Mouse (Mus musculus) splenic B cell, adult 2 months (primary cell): Measurements from ENCODE around the gene Ccr2.
"Not testable (repeated sequence)": the region's sequence is repeated elsewhere in the genome, so short reads cannot be mapped to it uniquely, and the experiment has no call there.

Source experiments
- DNase-seq: peaks from one replicate; pipeline ENCODE4 v3.0.0-alpha.2; 2011; ENCODE audit warnings: low read depth, low spot score
- H3K27me3 ChIP-seq: 2 replicates; pipeline ENCODE4 v1.6.1; 2012; ENCODE audit warnings: mild to moderate bottlenecking, low read length, moderate library complexity, mixed read lengths; ENCODE audit not compliant: control insufficient read depth, poor library complexity, insufficient read depth, severe bottlenecking
- H3K36me3 ChIP-seq: 2 replicates; pipeline ENCODE4 v1.6.1; 2012; ENCODE audit warnings: mild to moderate bottlenecking, low read length, moderate library complexity, mixed read lengths; ENCODE audit not compliant: control insufficient read depth, poor library complexity, insufficient read depth, severe bottlenecking

Gene Ccr2

DNA sequence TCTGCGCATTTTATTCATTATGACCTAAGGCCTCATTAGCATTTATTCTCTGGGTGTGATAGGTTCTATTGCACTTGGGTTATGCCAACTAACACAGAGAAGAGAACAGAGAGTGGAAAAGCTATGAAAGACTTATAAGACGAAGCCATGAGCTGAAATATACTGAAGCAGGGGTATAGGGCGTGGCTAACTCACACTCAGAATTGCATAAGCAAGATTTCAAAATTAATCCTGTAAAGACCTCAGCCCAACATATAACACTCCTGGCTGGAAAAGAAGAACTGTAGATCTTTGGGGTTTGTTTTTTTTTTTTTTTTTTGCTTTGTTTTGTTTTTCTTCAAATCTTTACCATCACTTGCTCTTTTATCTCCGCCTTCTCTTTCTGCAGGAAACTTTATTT is at the start of gene Ccr2:
TSS of gene Ccr2 (plus strand) at position 228 of the 400 bp plus-strand sequence.
- H3K27me3 ChIP-seq = no peaks in the 10 kb centered on the region
- no peak for DNase-seq
- no peaks in the 10 kb centered on the region for H3K36me3 ChIP-seq

DNA sequence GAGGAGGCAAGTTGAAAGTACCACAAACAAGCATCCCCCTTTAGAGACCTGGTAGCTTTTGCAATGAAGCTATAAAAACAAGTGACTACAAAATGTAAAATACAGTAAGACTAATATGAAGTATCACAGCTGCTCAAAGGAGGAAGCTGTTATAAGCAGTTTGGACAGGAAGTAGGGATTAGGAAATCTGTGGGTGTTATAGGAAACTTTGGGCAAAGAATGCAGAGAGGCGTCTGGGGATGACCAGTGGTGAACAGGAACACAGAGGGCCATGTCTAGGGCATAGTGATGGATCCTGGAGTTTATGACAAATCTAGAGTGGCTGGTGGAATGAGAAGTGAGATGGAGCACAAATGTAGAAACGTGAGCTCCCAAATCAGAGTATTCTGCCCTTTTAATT is 48.2 kb upstream of the Ccr2 start:
- Histone ChIP-seq H3K36me3 (no peaks in the 10 kb centered on the region), H3K27me3 (no peaks in the 10 kb centered on the region)
- DNase-seq = no peak

DNA sequence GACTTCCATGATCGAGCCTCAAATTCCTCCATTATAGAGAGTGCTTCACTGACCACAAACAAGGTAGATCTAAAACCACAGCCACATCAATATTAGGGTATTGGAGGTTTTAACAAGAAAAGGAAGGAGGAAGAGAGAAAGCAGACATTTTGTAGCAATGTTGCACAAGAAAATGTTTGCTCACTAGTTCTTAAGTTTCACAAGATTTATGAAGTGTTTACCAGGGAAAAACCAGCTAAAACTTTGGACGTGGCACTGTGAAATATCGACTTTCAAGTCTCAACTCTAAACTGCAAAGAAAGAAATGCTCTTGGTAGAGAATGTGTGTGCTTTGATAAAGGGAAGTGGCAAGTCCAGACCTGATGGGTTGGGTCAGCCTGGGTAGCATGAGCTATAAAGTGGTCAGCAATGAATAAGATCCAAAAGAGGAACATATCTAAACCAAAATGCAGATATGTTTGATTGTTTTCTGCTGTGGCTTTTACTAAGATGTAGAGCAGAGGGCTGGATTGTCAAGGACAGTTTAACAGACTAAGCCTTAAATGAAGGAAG is 45.5 kb upstream of the Ccr2 start:
- DNase-seq = peak; percentile 18
- Histone ChIP-seq H3K36me3 (no peaks in the 10 kb centered on the region), H3K27me3 (no peaks in the 10 kb centered on the region)

DNA sequence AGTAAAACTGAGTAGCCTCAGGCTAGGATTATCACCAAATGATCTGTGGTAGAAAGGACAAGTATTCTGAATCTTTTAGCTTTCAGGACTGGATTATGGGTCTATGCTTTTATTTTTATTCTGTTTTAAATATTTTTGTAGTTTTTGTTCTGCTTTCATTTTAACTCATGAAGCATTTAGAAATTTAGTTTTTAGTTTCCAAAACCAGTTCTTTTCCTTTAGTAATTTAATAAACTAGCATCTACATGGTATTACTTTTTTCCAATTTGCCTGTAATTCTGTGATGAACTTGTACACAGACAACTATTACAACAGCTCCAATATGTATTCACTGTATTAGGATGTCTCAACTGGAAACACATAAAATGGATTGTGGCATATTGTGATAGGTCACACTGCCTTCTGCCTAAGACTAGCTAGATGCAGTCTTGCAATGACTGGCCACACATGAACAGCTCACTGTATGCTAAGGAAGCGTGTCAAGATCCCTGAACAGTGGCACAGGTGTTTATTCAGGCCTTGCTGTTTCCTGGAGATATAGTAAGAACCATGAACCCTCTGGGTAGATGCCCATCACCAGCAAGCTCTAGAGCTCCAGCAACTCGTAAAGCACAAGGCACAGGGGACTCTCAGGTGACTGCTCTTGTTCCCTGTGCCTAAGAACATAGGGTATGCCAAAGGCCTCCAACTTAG is 41.9 kb upstream of the Ccr2 start:
- Histone ChIP-seq H3K36me3 (no peaks in the 10 kb centered on the region), H3K27me3 (no peaks in the 10 kb centered on the region)
- DNase-seq = no peak

GRCm38 (mm10) chr9:124061474-124062432 is 40.0 kb upstream of the Ccr2 start:
- not testable (repeated sequence) for H3K36me3 ChIP-seq, H3K27me3 ChIP-seq

GRCm38 (mm10) chr9:124066572-124067103 is 35.1 kb upstream of the Ccr2 start:
- H3K36me3 ChIP-seq = no peaks in the 10 kb centered on the region
- no peaks in the 10 kb centered on the region for H3K27me3 ChIP-seq
- no peak for DNase-seq

More at GRCm38 (mm10) chr9:124061474-124062432, 40.0 kb upstream of the Ccr2 start:
- DNase-seq = not testable (repeated sequence)

DNA sequence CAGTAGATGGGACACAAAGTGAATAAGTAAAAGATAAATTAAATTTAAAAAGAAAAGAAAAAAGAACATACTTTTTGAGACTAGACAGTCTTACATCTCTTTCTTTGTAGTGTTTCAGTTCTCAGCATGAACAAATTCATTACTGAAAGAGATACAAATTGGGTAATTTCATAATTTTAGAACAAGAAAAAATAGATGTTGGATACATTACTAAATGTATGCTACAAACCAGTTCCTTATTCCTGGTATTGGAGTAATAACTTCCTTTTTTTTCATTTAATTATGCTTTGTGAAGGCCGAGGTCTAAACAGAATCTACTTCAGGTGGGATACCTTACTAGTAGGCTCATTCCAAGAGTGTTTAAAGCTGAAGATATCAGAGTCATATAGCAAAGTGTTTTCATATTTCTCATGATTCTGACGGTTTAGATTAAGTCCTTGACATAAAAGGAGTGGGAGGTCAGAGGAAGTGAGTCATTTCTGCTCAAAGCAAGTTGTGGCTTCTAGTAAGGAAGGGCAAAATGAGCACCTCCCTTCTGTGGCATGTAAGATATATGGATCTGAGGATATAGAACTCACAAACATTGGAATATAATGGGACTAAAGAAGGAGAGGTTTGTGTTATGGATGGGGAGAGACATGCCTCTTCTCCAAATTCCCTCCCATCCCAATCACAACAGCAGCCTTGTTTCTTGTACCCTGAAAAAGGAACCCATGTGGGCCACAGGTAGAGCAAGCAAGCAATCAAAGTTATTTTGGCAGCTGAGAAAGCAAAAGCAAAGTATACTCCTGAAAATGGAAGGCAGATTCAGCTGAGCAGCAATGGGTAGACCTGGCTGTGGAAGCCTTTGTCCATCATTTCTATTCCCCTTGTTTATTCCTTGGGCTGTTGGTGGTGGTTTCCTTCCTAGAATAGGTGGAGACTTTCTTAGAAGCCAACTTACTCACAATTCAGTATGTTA is 33.4 kb upstream of the Ccr2 start:
- DNase-seq = peak; percentile 55
- Histone ChIP-seq H3K27me3 (no peaks in the 10 kb centered on the region), H3K36me3 (no peaks in the 10 kb centered on the region)

DNA sequence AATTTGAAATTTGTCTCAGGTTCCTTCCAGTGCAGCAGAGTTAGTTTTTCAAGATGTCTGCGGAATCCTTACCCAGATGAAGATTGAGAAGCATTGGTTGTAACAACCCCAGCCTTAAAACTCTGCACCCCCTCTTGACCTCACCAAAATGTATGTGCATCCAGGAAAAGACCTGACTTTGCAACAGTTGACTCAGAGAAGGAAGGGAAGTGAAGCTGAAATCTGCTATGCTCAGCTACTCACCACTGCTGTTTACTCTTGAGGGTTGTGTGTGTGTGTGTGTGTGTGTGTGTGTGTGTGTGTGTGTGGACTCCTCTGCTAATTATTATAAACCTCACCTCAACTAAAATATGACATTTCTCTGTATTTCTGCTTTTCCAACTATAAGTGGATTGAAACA is 30.2 kb upstream of the Ccr2 start:
- no peaks in the 10 kb centered on the region for H3K36me3 ChIP-seq
- peak; percentile 44 for DNase-seq
- no peaks in the 10 kb centered on the region for H3K27me3 ChIP-seq

- no peak for DNase-seq
- Histone ChIP-seq H3K36me3 (no peaks in the 10 kb centered on the region), H3K27me3 (no peaks in the 10 kb centered on the region)
These were observed 21.9 kb upstream of the Ccr2 start for GRCm38 (mm10) chr9:124079803-124080202.

DNA sequence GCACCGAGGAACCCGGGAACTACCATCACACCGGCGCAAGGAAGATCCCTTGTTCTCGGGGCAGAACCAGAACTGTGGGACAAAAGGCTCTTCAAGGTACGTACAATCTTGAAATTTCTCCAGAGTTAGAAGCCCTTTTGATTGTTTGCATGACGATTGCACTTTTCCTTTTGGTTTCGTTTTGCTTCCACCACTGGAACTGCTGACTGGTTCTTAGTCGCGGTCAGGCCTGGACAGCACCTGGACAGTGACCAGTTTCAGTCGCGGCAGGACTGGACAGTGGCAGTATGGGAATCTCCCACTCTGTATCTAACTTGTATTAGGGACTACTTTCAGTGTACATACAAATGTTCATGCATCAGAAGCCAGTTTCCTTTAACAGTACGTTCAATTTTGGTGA is 21.3 kb upstream of the Ccr2 start:
- H3K36me3 ChIP-seq, DNase-seq, H3K27me3 ChIP-seq: not testable (repeated sequence)

GRCm38 (mm10) chr9:124090441-124090840 is 11.3 kb upstream of the Ccr2 start:
- DNase-seq = no peak
- Histone ChIP-seq H3K36me3 (no peaks in the 10 kb centered on the region), H3K27me3 (no peaks in the 10 kb centered on the region)

DNA sequence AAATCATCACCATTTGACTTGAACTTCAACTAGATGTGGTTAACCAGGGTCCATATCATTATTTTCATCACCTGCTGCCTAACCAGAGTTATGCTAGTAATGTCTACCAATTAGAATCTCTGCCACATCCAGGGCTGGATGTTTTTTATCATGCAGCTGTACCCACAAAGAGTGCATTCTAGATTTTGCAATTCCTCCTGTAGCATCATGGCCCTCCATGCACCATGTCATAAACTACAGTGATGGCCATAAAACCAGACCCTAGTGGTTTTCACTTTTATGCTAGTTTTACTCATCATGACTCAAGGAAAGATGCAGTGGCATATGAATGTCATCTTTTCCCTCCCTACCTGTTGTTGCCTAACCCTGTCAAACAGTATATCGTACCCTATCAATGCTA is 2.6 kb upstream of the Ccr2 start:
- H3K27me3 ChIP-seq = no peaks in the 10 kb centered on the region
- no peaks in the 10 kb centered on the region for H3K36me3 ChIP-seq
- no peak for DNase-seq

DNA sequence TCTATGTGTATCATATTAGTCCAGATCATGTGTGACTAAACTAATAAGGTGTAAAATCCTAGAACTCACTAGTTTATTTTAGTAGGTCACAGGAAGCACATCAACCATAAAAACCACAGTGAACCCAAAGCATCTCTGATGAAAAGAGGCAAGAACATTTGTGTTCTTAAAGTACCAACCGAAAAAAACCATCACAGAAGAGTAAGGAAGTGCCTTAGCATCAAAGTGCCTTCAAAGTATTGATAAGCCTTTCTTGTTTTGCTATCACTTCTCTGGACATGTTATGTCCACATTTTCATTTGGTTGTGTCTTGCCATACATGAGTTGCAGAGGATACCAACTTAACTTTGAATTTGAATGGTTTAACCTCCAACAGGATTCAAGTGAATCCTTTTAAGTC is 1.4 kb upstream of the Ccr2 start:
- Histone ChIP-seq H3K27me3 (no peaks in the 10 kb centered on the region), H3K36me3 (no peaks in the 10 kb centered on the region)
- no peak for DNase-seq

DNA sequence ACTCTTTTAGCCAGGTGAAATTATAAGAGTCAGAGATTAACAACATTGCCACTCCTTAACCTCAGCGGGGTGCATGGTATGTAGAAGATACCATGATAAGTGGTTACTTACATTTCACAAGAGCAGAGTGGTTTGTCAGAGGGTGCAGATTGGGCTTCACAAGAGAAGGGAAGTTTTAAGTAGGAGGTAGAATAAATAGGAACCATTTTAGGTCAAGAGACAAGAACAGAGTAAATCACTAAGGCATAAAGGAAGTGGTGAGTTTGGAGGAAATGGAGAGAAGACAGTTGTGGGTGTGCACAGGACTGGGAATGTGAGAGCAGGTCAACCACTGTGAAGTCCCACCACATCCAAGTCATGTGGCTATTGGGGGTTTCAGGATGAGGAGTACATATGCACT is 1.4 kb downstream of the Ccr2 start:
- no peak for DNase-seq
- Histone ChIP-seq H3K36me3 (no peaks in the 10 kb centered on the region), H3K27me3 (no peaks in the 10 kb centered on the region)
